Mouse (Mus musculus): ENCODE data around the gene Mlst8. TPM values are rescaled to one million over a fixed set of nuclear protein-coding genes. Genes with fewer than 3 reads are reported as not detected.
"Not testable (repeated sequence)": the region's sequence is repeated elsewhere in the genome, so short reads cannot be mapped to it uniquely, and the experiment has no call there.

The Mlst8 gene
- total and polyA plus RNA-seq, 2 experiments from 2014 or later = 28.2 to 45.5 TPM

DNA sequence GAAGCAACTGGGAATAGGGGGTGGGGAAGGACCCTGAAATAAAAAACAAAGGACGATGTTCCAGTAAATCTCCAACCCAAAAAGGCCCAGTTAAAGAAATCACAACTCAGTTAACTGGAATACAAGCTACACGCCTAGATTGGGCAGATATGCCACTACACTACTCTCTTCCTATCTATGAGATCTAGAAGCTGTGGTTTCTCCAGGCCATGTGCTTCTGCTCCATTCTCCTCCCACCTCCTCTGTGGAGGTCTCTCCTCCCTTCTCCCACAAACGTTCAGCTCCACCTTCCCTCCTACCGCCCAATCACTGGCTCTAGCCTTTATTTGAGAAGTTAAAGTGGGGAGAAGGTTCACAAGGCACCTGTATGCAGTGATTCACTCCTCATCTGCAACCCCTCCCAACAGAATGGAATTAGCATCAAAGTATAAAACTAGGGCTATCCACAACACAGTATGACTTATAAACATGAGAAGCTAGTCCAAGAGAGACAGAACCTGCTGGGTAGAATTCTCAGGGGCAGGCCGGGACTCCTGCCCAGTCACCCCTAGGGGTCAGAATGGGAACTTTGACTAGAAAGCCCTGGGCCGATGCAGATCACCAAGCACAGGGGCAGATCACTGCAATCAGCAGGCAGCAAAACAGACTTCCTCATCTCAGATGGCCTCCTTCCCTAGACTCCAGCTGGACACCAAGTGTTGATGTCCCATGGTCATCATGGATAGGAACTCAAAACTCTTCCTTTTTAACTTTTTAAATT is 15.3 kb downstream of the Mlst8 start:
- H3K4me3 ChIP-seq (ENCODE audit: low read depth, low read length) = no peak overlapping the region
- WGBS = 62% methylated on average over 6 of the region's 6 CpGs

GRCm38 (mm10) chr17:24462932-24463331 is 15.9 kb downstream of the Mlst8 start:
- Histone ChIP-seq H3K4me3 (ENCODE audit: low read depth, low read length) (no peak overlapping the region), H3K9me3 (ENCODE audit: low read length) (no peaks in the 10 kb centered on the region), H3K9ac (no peak overlapping the region), H3K4me2 (ENCODE audit: low read depth) (no peak overlapping the region), H3K27me3 (ENCODE audit: insufficient read depth, low read length) (no peaks in the 10 kb centered on the region), H3K4me1 (ENCODE audit: insufficient read depth) (no peaks in the 10 kb centered on the region), H3K36me3 (ENCODE audit: insufficient read depth) (no peaks in the 10 kb centered on the region), H3K27ac (ENCODE audit: low read depth, low read length) (no peak overlapping the region)
- DNase-seq (no peak), ATAC-seq (no peak)
- no peak for TF ChIP-seq CTCF (IDR thresholded peaks at IDR 0.05; ENCODE audit: low read depth)
- 84% methylated on average over 1 of the region's 1 CpGs for WGBS

More for the DNA sequence above, 15.3 kb downstream of the Mlst8 start:
- DNase-seq (no peak), ATAC-seq (no peak)
- Histone ChIP-seq H3K27ac (ENCODE audit: low read depth, low read length) (no peak overlapping the region), H3K9ac (no peak overlapping the region), H3K9me3 (ENCODE audit: low read length) (no peaks in the 10 kb centered on the region), H3K4me2 (ENCODE audit: low read depth) (no peak overlapping the region), H3K4me1 (ENCODE audit: insufficient read depth) (no peaks in the 10 kb centered on the region), H3K27me3 (ENCODE audit: insufficient read depth, low read length) (no peaks in the 10 kb centered on the region), H3K36me3 (ENCODE audit: insufficient read depth) (no peaks in the 10 kb centered on the region)
- TF ChIP-seq CTCF (IDR thresholded peaks at IDR 0.05; ENCODE audit: low read depth) = no peak

DNA sequence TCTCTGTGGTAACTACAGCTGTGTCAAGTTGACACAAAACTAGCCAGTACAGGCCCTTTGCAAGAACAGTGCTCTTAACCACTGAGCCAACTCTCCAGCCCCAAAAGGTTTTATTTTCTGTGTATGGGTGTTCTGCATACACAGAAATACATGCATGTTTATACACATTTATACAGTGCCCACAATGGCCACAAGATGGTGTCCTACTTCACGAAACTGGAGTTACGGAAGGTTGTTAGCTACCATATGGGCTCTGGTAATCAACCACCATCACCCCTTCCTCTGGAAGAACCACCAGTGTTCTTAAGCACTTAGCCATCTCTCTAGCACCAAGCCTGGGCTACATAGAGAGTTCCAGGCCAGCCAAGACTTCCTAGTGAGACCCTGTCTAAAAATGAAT is 17.3 kb downstream of the Mlst8 start:
- Histone ChIP-seq H3K4me3 (ENCODE audit: low read depth, low read length) (no peak overlapping the region), H3K4me2 (ENCODE audit: low read depth) (no peak overlapping the region), H3K9me3 (ENCODE audit: low read length) (no peaks in the 10 kb centered on the region), H3K9ac (no peak overlapping the region), H3K27ac (ENCODE audit: low read depth, low read length) (no peak overlapping the region), H3K36me3 (ENCODE audit: insufficient read depth) (no peaks in the 10 kb centered on the region), H3K4me1 (ENCODE audit: insufficient read depth) (no peaks in the 10 kb centered on the region), H3K27me3 (ENCODE audit: insufficient read depth, low read length) (no peaks in the 10 kb centered on the region)
- peak; percentile 46 for DNase-seq
- TF ChIP-seq CTCF (IDR thresholded peaks at IDR 0.05; ENCODE audit: low read depth) = peak; percentile 56
- 59% methylated on average over 2 of the region's 2 CpGs for WGBS
- ATAC-seq = no peak

DNA sequence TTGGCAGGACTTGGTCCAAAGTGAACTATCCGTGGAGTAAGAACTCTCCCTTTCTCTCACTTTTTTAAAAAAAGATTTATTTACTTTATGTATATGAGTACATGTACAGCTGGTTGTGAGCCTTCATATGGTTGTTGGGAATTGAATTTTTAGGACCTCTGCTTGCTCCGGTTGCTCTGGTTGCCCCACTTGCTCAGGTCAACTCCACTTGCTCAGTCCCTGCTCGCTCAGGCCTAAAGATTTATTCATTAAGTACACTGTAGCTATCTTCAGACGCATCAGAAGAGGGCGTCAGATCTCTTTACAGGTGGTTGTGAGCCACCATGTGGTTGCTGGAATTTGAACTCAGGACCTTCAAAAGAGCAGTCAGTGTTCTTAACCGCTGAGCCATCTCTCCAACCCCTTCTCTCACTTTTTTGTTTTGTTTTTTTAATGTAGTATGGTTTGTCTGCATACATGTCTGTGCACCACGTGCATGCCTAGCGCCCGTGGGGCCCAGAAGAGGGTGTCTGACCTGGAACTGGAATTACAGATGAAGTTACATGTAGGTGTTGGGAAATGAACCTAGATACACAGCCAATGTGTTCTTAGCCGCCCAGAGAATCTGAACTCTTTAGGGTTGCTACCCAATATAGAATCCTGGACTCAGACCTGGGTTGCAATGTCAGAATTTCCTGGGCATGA is 23.2 kb downstream of the Mlst8 start:
- not testable (repeated sequence) for H3K9ac ChIP-seq; H3K27me3 ChIP-seq (ENCODE audit: insufficient read depth, low read length); ATAC-seq; DNase-seq; H3K4me1 ChIP-seq (ENCODE audit: insufficient read depth); H3K9me3 ChIP-seq (ENCODE audit: low read length); H3K27ac ChIP-seq (ENCODE audit: low read depth, low read length); H3K36me3 ChIP-seq (ENCODE audit: insufficient read depth)
- 48% methylated on average over 10 of the region's 10 CpGs for WGBS
- H3K4me3 ChIP-seq (ENCODE audit: low read depth, low read length) = peak overlapping the region; percentile 81
- H3K4me2 ChIP-seq (ENCODE audit: low read depth) = peak overlapping the region; percentile 83

- Histone ChIP-seq H3K27ac (ENCODE audit: low read depth, low read length) (peak overlapping the region; percentile 93), H3K36me3 (ENCODE audit: insufficient read depth) (peaks cover 11% of the 10 kb centered on the region; the same call in 1 of the 2 replicates), H3K9me3 (ENCODE audit: low read length) (no peaks in the 10 kb centered on the region), H3K4me2 (ENCODE audit: low read depth) (peak overlapping the region; percentile 83), H3K9ac (peak overlapping the region; percentile 94), H3K4me3 (ENCODE audit: low read depth, low read length) (peak overlapping the region; percentile 81), H3K4me1 (ENCODE audit: insufficient read depth) (peaks cover 10% of the 10 kb centered on the region; the same call in 1 of the 2 replicates), H3K27me3 (ENCODE audit: insufficient read depth, low read length) (no peaks in the 10 kb centered on the region)
- peak; percentile 97 for ATAC-seq
- 3% methylated on average over 67 of the region's 67 CpGs for WGBS
- peak; percentile 99 for DNase-seq
- peak; percentile 29 for TF ChIP-seq CTCF (IDR thresholded peaks at IDR 0.05; ENCODE audit: low read depth)
Measured at GRCm38 (mm10) chr17:24454756-24455522, 23.9 kb downstream of the Mlst8 start.

GRCm38 (mm10) chr17:24454218-24454755 is 24.6 kb downstream of the Mlst8 start:
- 7% methylated on average over 14 of the region's 14 CpGs for WGBS
- TF ChIP-seq CTCF (IDR thresholded peaks at IDR 0.05; ENCODE audit: low read depth) = no peak
- H3K9ac ChIP-seq = peak overlapping the region; percentile 94
- H3K36me3 ChIP-seq (ENCODE audit: insufficient read depth) = peaks cover 18% of the 10 kb centered on the region
- ATAC-seq (no peak), DNase-seq (peak; percentile 16)
- no peaks in the 10 kb centered on the region for H3K27me3 ChIP-seq (ENCODE audit: insufficient read depth, low read length)
- peak overlapping the region; percentile 93 for H3K27ac ChIP-seq (ENCODE audit: low read depth, low read length)
- H3K4me1 ChIP-seq (ENCODE audit: insufficient read depth) = peaks cover 10% of the 10 kb centered on the region; the same call in 1 of the 2 replicates
- peak overlapping the region; percentile 81 for H3K4me3 ChIP-seq (ENCODE audit: low read depth, low read length)
- H3K4me2 ChIP-seq (ENCODE audit: low read depth) = peak overlapping the region; percentile 83
- no peaks in the 10 kb centered on the region for H3K9me3 ChIP-seq (ENCODE audit: low read length)

All from forebrain, postnatal 0 days (tissue).